Mouse (Mus musculus) forebrain, postnatal 0 days (tissue): ENCODE data around the gene Gm43191. TPM values are rescaled to one million over a fixed set of nuclear protein-coding genes. Genes with fewer than 3 reads are reported as not detected.

Experiments
- ATAC-seq: fragments of 200-750 bp; cut with Nextera tagmentation; 2 replicates; pipeline ENCODE4 v1.8.0; 2017; ENCODE audit warnings: mild to moderate bottlenecking, moderate library complexity
- DNase-seq: peaks from one replicate; pipeline ENCODE4 v3.0.0-alpha.2; 2015
- H3K27ac ChIP-seq: fragments of 300-500 bp; sonication (generic); 2 replicates; pipeline ENCODE4 v1.5.1; 2014; ENCODE audit warnings: low read depth, mild to moderate bottlenecking, antibody characterized with exemption, low read length, moderate library complexity, mixed read lengths
- H3K27me3 ChIP-seq: fragments of 300-500 bp; sonication (generic); 2 replicates; pipeline ENCODE4 v1.6.1; 2014; ENCODE audit warnings: mild to moderate bottlenecking, low read length, mixed read lengths; ENCODE audit not compliant: insufficient read depth
- H3K36me3 ChIP-seq: fragments of 300-500 bp; sonication (generic); 2 replicates; pipeline ENCODE4 v1.6.1; 2014; ENCODE audit warnings: mild to moderate bottlenecking, moderate library complexity; ENCODE audit not compliant: insufficient read depth
- H3K4me1 ChIP-seq: fragments of 300-500 bp; sonication (generic); 2 replicates; pipeline ENCODE4 v1.6.1; 2014; ENCODE audit warnings: antibody characterized with exemption; ENCODE audit not compliant: insufficient read depth
- H3K4me2 ChIP-seq: fragments of 300-500 bp; sonication (generic); 2 replicates; pipeline ENCODE4 v1.6.1; 2014; ENCODE audit warnings: low read depth, mild to moderate bottlenecking, moderate library complexity
- H3K4me3 ChIP-seq: fragments of 300-500 bp; sonication (generic); 2 replicates; pipeline ENCODE4 v1.5.1; 2014; ENCODE audit warnings: low read depth, low read length, mixed read lengths
- H3K9ac ChIP-seq: fragments of 300-500 bp; sonication (generic); 2 replicates; pipeline ENCODE4 v1.6.1; 2014; ENCODE audit warnings: mild to moderate bottlenecking
- H3K9me3 ChIP-seq: fragments of 300-500 bp; sonication (generic); 2 replicates; pipeline ENCODE4 v1.6.1; 2016; ENCODE audit warnings: low read length
- CTCF ChIP-seq: sonication (generic); IDR thresholded peaks from 2 replicates; pipeline ENCODE4 v1.5.1; 2016; ENCODE audit warnings: antibody characterized with exemption, control low read depth, low read depth
- WGBS: fragments of 180-500 bp; shearing (Covaris S2); extraction: QIAGEN DNeasy Blood & Tissue Kit; methylation state at CpG from one replicate; pipeline ENCODE4 v1.1.7; 2014; 5-methylcytosine and 5-hydroxymethylcytosine counted together
- polyA plus RNA-seq: library from polyadenylated mRNA; unstranded; fragments of >200 nt; fragmentation: Nextera tagmentation; extraction: Ambion mirVana; gene quantifications from 2 replicates; pipeline ENCODE4 v1.2.1, GENCODE M21; 2015
- total RNA-seq: library from RNA; depleted of rRNA; stranded (reverse); fragments of >200 nt; gene quantifications from 2 replicates; pipeline ENCODE4 v1.2.3, GENCODE M21; 2014; rRNA removed

Gene Gm43191
- total RNA-seq (not detected in 2 replicates), polyA plus RNA-seq (not detected in 2 replicates)

DNA sequence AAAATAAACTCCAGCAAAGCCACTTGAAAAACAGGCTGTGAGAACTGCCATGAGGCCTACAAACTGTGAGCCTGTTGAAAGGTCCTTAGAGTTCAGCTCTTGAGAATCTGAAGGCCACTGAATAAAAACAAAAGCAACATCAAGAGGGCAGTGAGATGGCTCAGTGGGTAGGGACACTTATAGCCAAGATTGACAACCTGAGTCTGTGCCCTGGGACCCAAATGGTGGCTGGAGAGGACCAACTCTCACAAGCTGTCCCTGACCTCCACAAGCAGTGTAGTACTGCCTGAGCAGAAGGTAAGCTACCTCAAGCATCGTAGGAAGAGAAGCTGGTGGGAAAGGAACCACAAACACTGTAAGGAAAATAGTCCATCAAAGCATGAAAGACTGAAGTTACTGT lies at the start of gene Gm43191:
Gm43191 (minus strand) TSS at position 101 of the 400 bp plus-strand sequence.
- Histone ChIP-seq H3K27me3 (no peaks in the 10 kb centered on the region), H3K36me3 (0 out of 2 replicates have a peak, but pooled peaks cover 3% of the 10 kb centered on the region), H3K4me3 (no peak within 1 kb of the TSS), H3K27ac (no peak within 1 kb of the TSS), H3K4me2 (no peak within 1 kb of the TSS), H3K9ac (no peak within 1 kb of the TSS), H3K9me3 (no peaks in the 10 kb centered on the region), H3K4me1 (no peaks in the 10 kb centered on the region)
- DNase-seq, result no peak
- WGBS, result 100% methylated on average over 1 of the region's 1 CpGs
- no peak for TF ChIP-seq CTCF
- no peak for ATAC-seq

DNA sequence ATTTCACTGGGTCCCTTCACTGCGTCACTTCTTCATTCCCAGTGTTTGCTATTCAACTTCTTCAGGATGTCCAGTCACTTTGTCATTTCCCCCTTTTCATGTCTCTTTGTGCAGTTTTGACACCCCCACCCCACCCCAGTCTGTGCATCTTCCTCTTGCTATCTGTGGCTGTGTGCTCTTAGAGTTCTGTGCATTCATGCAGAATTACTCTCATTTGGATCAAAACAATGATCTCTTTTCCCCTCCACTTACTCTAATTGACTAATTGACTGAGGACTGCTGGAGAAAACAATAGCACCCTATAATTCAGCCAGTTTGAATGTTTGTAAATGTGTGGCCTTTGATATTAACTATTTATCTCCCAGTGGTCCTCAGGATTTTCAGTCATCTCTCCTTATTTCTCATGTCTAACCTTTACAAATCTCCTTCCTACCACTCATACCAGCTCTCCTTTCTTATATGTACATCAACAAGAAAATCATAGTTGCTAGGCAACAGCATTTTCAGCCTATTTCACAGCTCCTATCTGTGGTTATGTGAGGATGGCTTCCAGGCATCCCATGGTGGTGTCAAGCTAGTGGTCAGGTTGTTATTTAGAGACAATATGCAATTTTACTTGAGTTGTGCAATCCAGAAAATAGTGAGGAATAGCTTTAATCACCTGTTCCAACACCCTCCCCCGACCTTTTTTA lies 48.6 kb upstream of the Gm43191 start:
- no peaks in the 10 kb centered on the region for H3K9me3 ChIP-seq
- 0 out of 2 replicates have a peak, but pooled peaks cover 3% of the 10 kb centered on the region for H3K4me1 ChIP-seq
- no peak overlapping the region for H3K4me2 ChIP-seq
- no peak for TF ChIP-seq CTCF
- H3K9ac ChIP-seq, result no peak overlapping the region
- 51% methylated on average over 2 of the region's 2 CpGs for WGBS
- no peaks in the 10 kb centered on the region for H3K27me3 ChIP-seq
- peak; percentile 51 for ATAC-seq
- peak; percentile 22 for DNase-seq
- H3K4me3 ChIP-seq, result no peak overlapping the region
- no peak overlapping the region for H3K27ac ChIP-seq
- H3K36me3 ChIP-seq, result no peaks in the 10 kb centered on the region

DNA sequence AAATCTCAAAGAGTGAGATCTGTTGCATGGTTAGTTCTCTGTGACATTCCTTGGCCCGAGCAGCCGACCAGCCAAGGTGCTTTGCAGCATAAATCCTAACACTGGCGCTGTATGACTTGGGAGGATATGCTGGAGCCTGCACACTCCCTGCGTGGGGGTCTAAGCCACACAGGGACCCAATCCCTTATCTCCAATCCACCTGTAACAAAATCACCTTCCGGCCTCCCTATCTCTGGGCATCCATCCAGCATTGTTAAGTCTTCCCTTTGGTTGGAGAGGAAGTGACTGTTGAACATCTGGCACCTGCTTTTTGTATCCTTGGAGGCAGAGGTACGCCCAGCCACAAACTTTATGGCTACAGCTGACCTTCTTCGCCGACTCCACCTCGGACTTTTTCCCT lies 45.7 kb upstream of the Gm43191 start:
- no peak for ATAC-seq
- WGBS, result 74% methylated on average over 9 of the region's 9 CpGs
- H3K4me3 ChIP-seq, result no peak overlapping the region

DNA sequence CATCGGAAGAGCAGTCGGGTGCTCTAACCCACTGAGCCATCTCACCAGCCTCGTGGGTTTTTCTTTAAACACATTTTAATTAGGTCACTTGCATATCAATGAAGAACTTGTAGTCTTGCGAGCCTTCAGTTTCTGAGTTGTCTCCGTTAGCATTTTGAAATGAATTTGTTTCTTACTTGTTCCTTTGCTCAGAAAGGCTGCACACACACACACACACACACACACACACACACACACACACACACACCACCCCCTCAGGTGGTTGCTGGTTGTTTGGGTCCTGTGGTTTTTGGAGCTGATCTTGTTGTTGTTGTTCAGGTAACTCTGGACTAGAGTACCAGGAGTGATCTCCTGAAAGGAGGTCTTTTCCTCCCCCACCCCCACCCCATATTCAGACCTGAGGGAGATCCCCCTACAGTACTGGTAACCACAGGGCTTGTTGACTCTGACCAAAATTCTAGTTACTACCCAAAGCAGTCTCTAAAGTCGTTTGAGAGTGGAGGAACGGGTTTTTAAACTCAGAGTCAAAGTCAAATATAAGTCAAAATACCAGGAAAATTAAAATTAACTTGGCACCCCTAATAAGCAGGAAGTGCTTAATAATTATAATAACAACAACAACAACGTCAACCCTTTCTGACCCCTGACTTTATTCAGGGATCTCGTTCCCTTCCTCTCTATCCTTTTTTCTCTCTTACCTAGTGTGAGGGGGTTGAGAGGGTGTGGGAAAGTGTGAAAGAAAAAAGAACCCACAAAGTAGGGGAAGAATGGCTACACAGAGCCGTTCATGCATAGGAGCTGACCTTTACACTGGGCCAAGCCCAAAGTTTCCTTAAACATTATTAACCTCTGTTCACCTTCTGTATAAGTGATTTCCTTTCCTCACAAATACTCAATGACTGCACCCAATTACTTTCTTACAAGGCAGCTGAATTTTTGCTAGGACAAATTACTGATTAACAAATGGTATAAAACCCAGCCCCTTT lies 42.7 kb upstream of the Gm43191 start:
- Histone ChIP-seq H3K4me1 (no peaks in the 10 kb centered on the region), H3K27me3 (no peaks in the 10 kb centered on the region), H3K27ac (no peak overlapping the region), H3K9ac (no peak overlapping the region), H3K4me2 (no peak overlapping the region), H3K4me3 (no peak overlapping the region), H3K36me3 (no peaks in the 10 kb centered on the region), H3K9me3 (no peaks in the 10 kb centered on the region)
- TF ChIP-seq CTCF, result no peak
- DNase-seq, result no peak
- WGBS, result 40% methylated on average over 10 of the region's 10 CpGs
- ATAC-seq, result no peak

More for the DNA sequence above, 45.7 kb upstream of the Gm43191 start:
- Histone ChIP-seq H3K9ac (no peak overlapping the region), H3K27ac (no peak overlapping the region), H3K4me2 (no peak overlapping the region), H3K27me3 (no peaks in the 10 kb centered on the region), H3K9me3 (no peaks in the 10 kb centered on the region), H3K4me1 (0 out of 2 replicates have a peak, but pooled peaks cover 3% of the 10 kb centered on the region), H3K36me3 (no peaks in the 10 kb centered on the region)
- TF ChIP-seq CTCF, result no peak
- DNase-seq, result no peak

DNA sequence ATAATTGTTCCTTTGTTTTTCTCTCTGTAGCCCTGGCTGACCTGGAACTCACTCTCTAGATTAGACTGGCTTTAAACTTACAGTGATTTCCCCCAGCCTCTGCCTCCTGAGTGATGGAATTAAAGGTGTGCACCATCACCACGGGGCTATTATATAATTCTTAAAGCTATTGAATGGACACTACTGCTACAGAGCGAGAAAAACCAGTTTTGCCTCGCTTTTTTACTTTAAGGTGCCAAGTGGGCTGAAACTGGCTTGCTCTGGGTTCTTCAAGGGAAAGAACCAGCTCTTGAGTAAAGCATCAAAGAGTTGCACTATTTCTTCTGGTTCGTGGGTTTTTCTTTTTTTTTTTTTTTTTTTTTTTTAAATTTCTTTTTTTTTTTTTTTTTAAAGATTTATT lies 41.9 kb upstream of the Gm43191 start:
- TF ChIP-seq CTCF, result no peak
- no peak for DNase-seq
- Histone ChIP-seq H3K4me1 (no peaks in the 10 kb centered on the region), H3K4me2 (no peak overlapping the region), H3K27ac (no peak overlapping the region), H3K9ac (no peak overlapping the region), H3K4me3 (no peak overlapping the region), H3K27me3 (no peaks in the 10 kb centered on the region), H3K36me3 (no peaks in the 10 kb centered on the region), H3K9me3 (no peaks in the 10 kb centered on the region)
- ATAC-seq, result no peak
- 82% methylated on average over 4 of the region's 4 CpGs for WGBS

DNA sequence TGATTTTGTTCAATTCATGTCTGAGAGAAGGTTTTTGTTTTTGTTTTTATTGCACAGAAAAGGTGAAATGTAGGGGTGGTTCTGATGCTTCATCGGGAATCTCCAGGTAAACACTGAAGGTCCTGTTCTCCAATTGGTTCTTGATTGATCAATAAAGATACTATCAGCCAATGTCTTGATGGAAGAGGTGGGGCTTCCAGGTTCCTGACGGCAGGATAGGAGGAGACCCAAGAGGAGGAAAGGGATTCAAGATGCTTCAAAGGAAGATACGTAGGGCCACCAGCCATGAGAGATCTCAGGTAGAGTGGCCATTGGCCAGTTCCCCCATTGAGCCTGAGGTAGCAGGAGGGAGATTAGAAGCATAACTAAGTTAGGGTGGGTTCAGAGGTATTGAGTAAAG lies 37.9 kb upstream of the Gm43191 start:
- no peak for TF ChIP-seq CTCF
- Histone ChIP-seq H3K9me3 (no peaks in the 10 kb centered on the region), H3K36me3 (no peaks in the 10 kb centered on the region), H3K4me1 (no peaks in the 10 kb centered on the region), H3K27me3 (no peaks in the 10 kb centered on the region), H3K9ac (no peak overlapping the region), H3K27ac (no peak overlapping the region), H3K4me2 (no peak overlapping the region), H3K4me3 (no peak overlapping the region)
- DNase-seq (no peak), ATAC-seq (no peak)
- 85% methylated on average over 3 of the region's 3 CpGs for WGBS
